Mouse (Mus musculus): ENCODE results near the gene Adamts2.

The Adamts2 gene

DNA sequence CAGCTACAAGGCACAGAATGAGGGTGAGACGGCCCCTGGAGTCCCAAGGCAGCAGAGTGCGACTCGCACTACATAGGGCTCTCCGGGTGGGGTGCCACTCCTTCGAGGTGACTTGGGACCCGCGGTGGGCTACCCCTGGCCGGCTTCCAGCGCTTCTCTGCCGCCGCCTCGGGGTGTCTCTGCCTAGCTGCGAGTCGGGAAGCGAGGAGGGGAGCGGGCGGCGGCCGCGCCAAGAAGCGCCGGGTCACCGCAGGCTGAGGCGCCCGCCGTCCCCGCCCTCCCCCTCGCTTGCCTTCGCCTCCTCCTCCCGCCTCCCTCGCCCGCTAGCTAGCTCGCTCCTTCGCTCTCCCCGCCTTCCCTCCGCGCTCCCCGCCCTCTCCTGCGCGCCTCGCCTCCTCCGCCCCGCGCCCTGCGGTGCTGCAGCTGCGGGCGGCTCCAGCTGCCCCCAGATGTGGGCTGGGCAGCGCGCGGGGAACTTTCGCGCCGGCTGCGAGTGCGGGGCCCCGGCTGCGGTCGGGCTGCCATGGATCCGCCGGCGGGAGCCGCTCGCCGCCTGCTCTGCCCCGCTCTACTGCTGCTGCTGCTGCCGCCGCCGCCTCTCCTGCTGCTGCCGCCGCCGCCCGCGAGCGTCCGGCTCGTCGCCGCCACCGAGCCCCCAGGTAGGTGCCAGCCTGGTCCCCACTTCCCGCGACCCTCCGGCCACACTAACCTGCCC is at the start of gene Adamts2:
Adamts2 (plus strand) TSS at position 444 of the 715 bp plus-strand sequence.
- DNase-seq (ENCODE audit: low spot score), result peak; percentile 88

DNA sequence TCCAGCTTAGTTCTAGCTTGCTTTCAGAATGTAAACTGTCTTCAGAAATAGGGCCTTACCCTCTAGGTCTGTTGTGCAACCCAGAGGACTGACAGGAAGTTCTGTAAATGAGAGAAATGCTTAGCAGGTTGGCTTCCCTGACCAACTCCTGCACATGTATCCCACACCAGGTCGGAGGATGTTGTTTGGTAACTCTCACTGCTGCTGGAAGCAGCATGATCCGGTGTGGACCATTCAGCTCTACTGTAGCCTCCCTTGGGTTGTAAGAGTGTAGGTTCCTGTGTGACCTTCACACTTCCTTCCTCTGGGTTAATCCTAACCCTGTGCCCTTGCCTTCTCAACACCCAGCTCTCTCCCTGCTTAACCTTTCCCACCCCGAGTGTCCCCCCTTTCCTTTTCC is 44.8 kb upstream of the Adamts2 start:
- DNase-seq (ENCODE audit: low spot score), result no peak

DNA sequence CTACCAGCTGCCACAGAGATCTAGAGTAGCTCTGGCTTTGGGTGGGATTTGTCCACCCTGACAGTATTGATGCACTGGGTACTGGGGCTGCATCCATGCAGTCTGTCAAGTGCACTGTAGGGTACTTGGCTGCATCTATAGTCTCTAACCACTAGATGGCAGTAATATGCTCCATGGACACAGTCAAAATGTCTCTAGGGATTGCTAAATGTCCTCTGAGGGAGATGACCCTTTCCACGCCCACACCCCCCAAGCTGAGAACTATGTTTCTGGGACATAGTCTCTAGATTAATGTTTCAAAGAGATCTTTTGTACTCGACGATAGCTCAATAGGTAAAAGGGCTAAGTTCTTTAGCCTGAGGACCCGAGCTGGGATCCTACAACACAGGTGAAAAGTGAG is 42.8 kb upstream of the Adamts2 start:
- peak; percentile 67 for DNase-seq (ENCODE audit: low spot score)

DNA sequence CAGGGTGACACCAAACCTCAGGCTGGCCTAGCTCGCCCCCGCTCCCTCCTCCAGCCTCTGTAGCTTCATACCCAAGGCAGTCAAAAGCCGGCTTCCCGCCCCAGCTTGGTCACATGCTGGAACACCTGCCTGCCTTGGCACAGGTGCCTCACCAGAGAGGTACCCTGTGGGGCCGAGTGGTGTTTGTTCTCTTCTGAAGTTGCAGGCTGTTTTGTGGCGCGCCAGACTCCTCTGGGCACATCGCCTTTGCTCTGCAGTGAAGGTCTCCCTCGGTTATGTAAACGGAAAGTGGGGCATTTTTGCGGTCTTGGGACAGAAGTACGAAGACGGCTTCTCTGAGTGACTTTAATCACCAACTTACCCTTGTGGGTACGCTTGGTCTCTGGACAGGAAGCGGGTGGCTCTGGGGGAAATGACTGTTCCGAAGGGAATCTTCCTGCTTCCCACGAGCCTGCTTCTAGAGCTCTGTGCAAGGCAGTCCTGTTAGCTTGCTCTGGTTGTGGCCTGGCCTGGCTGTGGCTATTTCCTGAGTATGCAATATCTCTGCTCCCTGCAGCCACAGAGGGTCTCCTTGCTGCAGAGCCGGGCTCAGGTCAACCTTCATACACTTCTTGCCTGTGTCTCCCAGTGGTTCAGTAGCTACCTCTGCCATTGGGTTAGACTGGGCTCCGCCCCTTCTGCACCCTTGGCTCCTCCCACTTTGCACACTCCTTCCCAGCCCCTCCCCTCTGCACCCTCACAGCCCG is 36.2 kb upstream of the Adamts2 start:
- DNase-seq (ENCODE audit: low spot score), result no peak

DNA sequence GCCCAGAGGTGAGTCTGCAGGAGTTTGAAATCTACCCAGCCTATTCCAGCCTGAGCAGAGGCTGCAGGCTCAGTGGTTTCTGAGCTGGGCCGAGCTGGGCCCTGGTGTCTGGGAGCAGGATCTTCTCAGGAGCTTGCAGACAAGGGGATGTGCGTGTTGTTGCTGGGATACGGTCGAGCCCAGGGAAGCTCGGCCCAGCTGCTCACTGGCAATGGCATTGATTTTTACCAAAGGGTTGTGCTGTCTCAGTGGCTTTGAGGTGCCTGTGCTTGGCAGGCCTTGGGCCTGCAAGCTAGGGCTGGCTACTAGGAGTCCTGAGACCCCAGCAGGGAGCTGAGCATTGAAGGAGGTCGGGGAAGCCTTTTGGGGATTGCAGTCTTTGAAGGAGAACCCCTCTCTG is 30.4 kb upstream of the Adamts2 start:
- no peak for DNase-seq (ENCODE audit: low spot score)

DNA sequence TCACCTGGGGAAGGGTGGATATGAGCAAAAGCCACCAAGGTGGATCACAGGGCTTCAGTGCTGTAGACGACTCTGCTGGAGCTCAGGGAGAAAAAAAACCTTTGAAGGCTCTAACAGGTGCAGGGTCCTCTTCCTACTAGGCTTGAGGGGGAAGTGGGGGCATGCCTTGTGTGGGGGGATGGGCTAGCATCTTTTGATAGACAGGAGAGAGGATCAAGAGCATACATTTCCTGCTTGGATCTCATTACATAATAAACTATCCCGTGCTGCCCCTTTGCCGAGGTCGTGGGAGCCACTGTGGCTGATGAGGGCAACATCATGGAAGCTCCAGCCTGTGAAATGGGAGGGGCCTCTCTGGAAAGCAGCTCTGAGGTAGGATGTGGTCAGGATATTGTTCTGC is 25.4 kb upstream of the Adamts2 start:
- DNase-seq (ENCODE audit: low spot score), result no peak

DNA sequence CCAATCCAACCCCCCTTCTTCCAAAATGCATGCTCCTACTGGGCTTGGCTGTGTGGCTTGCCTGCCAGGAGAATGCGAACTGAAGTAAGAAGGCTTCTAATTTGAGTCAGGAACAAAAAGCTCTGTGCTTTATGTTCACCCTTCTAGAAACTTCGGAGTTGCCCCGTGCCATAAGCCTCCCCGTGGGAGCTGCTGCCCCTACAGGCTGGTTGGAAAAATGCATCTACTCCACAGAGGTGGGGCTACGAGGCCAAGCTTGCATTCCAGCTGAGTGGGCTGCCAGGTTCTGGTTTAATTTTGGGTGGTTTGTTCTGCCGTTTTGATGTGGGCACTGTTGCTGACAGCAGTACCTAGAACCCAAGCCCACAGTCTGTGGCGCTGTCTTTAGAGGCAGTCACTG is 14.9 kb upstream of the Adamts2 start:
- DNase-seq (ENCODE audit: low spot score), result peak; percentile 30

DNA sequence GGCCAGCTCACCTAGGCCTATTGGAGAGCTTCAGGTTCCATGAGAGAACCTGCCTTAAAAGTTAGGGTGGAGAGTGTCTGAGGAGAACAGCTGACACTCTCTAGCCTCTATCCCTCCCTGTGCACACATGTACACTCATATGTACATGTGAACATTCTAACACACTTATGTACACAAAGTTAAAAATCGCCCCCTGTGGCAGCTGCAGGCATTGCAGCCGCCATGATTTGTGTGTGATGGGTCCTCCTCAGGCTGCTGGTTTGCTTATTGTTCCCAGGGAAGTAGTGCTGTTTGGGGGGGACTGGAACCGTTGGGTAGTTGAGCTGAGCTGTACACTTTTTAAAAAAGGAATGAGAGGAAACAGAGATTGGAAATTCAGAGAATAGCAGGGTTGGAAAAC is 14.1 kb upstream of the Adamts2 start:
- peak; percentile 52 for DNase-seq (ENCODE audit: low spot score)

DNA sequence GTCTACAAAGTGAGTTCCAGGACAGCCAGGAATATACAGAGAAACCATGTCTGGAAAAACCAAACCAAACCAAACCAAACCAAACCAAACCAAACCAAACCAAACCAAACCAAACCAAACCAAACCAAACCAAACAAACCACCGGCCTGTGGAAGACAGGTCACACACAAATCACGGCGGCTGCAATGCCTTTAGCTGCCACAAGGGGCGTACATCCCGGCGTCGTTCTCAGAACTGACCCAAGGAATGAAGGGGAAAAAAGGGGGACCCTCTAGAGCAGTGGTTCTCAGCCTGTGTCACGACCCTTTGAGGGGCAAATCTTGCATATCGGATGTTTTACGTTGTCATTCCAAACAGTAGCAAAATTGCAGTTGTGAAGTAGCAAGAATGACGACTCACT is 12.8 kb upstream of the Adamts2 start:
- peak; percentile 64 for DNase-seq (ENCODE audit: low spot score)

DNA sequence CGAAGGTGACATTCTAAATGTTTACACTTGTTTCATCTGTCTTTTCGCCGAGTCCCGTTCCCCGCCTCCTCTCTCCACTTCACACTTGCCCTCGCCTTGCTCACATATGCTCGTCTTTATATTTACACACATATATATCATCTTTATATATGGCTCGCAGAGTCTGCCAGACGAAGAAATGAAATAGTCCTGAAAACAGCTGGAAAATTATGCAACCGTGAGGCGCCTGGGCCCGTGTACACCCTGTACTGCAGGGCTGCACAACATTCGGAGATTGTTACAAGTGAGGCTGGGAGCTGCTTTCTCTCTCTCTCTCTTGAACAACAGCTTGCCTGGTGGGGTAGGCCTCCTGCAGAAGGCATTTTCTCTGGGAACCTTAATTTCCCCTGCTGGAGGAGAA is 10.8 kb upstream of the Adamts2 start:
- DNase-seq (ENCODE audit: low spot score), result no peak

DNA sequence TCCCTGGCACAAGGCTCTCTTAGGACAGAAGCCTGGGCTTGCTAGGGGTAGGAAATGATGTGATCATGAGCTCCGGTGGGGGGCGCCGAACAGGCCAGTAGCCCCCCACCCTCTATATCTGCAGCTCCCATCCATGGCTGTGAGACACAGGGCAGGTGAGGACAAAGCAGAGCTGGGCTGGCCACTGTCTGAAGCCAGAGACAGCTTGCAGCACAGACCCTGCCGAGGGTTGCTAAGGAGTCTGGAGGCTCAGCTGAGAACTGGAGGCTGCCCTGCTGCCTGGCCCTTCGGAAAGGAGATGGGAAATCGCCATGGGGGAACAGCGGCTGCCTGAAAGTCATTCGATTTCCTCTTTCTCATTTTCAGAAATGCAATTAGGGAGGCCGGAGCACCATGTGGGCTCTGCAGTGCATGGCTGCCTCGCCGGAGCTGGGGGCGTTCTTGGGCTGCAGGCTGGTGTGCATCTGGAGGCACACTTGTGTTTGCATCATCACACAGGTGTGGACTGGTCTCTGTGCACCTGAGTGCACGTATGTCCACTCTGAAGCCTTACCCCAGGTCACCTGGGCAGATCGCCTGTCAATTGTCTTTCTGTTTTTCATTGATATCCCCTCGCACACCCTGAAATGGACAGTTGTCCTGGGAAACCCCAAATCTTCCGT is 8.9 kb upstream of the Adamts2 start:
- no peak for DNase-seq (ENCODE audit: low spot score)

DNA sequence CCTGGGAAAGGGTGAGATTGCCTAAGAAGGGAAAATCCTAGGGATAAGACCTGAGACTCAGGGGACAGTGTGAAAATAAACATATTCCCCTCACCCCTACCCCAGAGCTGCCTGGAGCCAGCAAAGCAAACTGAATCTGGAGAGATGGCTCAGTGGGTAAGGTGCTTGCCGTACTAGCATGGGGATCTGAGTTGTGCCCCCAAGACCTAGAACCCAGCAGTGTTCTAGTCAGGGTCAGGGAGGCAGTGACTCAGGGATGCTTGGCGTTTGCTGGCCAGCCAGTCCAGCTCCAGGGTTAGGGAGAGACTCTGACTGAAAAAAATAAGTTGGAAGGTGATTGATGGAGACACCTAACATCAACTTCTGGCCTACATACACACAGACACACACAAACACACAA is 5.3 kb upstream of the Adamts2 start:
- DNase-seq (ENCODE audit: low spot score), result no peak

DNA sequence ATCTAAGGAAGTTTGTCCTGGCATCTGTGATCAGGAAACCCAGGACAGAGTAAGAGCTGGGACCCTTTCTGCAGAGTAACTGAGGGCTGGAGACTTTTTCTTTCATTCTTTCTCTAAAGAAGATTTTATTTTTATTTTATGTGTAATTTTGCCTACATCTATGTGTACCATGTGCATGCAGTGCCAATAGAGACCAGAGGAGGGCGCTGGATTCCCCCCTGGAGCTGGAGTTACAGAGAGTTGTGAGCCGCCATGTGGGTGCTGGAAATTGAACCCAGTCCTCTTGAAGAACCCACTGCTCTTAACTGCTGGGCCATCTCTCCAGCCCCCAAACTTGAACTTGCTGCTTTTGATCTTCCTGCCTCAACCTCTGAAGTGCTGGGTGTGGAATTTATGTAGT is 2.7 kb upstream of the Adamts2 start:
- no peak for DNase-seq (ENCODE audit: low spot score)

DNA sequence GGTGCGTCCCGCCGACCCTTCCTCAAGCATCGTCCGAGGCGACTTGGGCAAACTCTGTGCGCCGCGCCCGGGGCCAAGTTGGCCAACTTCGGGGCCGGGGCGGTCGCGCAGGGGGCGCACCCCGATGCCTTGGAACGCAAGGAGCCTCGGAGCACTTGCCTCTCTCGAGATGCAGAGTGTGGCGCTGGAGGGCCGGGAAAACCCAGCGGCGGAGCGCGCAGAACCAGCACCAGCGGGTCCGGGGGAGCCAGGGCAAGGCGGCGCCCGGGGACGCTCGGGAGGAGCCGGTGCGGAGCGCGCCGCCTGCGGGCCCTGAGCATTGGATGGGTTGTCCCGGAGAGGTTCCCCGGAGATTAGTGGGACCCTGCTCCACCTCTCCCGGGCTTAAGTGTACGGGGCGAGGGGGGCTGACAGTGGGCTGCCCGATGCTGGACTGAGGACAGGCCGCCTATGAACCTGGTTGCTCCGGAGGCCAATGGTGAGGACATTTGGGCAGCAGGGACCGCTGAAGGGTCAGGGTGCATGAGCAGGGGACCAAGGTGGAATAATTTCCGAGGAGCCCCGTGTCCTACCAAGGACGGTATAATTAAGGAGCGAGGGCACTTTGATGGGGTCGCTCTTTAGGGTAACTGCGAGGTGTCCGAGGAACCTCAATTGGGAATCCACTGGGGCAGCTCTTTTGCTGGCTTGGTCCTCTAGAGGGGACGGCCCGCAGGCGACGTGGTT is 635 bp downstream of the Adamts2 start:
- DNase-seq (ENCODE audit: low spot score), result peak; percentile 28

DNA sequence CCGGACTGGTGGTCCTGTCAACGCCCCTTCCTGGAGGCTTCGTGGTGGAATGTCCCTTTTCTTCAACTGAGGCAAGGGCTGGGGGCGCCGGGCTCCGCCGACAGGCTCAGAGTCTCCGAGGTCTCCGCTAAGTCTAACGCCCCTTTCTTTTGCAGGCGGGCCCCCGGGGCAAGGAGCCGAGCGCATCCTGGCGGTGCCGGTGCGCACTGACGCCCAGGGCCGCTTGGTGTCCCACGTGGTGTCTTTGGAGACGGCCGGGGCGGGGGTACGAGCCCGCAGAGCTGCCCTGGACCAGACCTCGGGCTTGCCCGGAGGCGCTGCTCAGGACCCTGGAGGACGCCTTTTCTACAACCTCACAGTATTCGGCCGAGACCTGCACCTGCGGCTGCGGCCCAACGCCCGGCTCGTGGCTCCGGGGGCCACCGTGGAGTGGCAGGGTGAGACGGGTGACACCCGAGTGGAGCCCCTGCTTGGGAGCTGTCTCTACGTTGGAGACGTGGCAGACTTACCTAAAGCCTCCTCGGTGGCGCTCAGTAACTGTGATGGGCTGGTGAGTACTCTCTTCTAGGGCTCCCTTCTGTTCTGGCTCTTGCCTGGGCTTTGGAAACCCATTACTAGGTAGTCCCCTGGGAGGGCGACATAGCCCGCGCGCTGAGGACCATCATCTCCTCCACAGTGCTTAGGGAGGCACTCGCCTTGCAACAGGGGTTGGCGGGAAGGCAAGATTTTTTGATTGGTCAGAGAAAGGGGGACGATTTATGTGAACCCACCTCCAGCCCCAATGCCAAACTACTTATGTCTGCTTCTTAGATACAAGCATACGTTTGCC is 1.4 kb downstream of the Adamts2 start:
- DNase-seq (ENCODE audit: low spot score), result peak; percentile 73

DNA sequence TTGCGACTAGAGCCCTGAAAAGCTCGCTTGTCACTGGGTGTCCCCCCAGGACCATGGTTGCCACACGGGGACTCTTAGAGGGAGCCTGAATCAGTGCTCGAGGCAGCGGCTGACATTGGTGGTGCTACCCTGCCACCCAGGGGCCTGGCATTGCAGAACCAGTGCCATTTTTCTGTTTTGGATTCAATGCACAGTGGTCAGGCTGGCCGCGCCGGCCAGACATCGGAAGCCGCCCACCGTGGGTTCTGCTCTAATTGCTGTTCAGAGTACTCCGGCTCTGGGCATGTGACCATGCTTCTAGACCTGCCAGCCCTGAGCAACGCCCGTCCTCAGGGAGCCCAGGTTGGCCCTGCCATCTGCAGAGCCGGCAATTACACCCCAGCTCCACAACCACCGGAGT is 2.5 kb downstream of the Adamts2 start:
- DNase-seq (ENCODE audit: low spot score), result no peak

DNA sequence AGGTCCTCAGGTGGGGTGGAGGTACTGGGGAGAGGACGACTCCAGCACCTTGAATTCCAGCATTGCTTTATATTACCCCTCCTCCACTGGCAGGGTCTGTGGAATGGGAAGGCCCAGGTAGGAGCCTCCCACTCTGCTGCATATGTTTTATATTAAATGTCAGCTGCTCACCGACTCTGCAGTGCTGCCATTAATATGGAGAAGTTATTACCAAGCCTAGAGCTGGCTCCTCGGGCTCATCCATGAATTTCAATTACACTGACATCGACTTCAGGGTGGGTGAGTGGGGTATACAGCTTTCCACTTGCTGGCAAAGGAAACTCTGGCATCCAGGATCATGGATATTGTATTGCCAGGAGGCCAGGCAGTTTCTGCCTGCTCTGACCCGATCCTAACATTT is 9.3 kb downstream of the Adamts2 start:
- DNase-seq (ENCODE audit: low spot score), result no peak

DNA sequence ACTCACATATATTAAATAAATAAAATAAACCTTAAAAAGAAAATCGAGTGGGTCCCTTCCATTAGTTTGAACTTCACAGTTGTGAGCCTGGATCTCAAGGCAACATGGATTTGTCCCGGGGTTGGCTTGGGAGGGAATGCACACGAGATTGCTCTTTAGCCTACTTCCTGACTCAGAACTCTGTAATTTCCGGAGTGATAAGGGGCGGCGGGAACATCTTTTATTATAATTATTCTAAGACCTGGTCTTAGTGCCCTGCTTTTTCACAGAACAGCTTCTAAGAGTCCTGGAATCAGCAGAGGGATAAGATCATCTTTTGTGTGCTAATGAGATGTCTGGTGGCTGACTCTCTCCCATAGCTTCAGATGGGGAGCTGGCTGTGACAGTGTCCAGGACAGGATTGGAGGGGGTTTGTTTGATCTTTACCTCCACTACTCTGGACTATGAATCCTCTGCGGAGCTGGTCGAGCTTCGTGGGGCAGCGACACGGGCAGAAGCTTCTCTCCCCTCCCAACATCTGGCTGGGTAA is 15.2 kb downstream of the Adamts2 start:
- DNase-seq (ENCODE audit: low spot score), result no peak

DNA sequence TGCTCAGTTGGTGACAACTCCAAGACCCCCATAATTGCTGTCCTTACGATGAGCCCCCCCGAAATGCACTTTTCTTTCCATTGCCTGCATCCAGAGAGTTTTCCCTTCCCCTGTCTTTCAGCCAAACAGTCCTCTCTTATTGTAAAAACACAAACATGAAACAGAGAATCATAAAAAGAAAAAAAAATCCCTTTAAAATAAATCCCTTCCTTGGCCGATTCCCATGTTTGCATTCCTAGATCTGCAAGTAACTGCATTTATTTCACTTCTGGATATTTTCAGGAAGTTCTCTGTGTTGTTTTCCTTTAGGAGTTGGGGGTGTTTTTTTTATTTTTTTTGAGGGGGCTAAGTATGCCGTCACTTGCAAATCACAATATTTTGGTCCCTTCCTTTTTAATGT is 19.0 kb downstream of the Adamts2 start:
- no peak for DNase-seq (ENCODE audit: low spot score)

DNA sequence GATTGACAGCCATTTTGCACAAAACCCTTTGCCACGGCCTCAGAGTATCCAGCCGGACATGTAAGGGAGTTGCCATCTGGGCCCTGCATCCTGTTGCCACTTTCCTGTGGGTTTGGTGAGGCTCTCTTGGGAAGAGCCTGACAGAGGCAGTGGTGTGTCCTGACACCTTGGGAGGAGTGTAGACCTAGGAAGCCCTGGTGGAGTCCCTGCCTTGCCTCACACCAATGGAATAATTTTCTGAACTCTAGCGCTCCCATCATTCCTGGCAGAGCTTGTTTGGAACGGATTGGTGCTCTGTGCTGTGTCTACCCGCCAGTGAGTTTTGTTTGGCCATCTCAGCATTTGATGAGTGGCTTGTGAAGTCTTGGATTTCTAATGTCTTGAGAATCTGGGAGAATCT is 19.5 kb downstream of the Adamts2 start:
- no peak for DNase-seq (ENCODE audit: low spot score)

DNA sequence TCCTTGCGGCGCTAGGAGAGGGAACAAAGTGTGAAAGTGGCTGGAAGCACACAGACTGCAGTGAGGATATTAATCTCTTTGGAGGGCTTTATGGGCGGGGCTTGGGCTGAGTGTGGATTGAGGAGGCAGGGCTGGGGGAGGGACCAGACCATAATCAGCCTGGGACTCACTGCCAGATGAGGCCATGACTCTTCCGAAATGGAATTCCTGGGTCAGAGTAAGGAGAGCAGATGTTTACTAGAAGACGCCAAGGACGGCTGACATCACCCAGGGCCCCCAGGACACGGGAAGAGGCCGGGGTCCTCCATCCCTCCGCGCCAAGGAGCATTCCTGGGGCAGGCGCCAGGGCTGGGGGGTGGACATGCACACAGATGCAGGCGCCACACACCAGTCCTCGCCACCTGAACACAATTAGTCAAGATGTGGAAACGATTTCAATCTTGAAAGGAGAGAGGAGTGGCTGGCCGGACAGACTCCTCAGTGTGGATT is 20.4 kb downstream of the Adamts2 start:
- peak; percentile 67 for DNase-seq (ENCODE audit: low spot score)

All from embryo, embryonic 10 days (tissue).